Mouse (Mus musculus) liver, adult 2 months (tissue): Measurements from ENCODE around the gene Cdc16. TPM values are rescaled to one million over a fixed set of nuclear protein-coding genes. Genes with fewer than 3 reads are reported as not detected.

Experiments
- DNase-seq: peaks from one replicate; pipeline ENCODE4 v3.0.0-alpha.2; 2011; ENCODE audit warnings: low read depth, low spot score; ENCODE audit errors: extremely low read depth
- H3K27ac ChIP-seq: fragments of 200-500 bp; replicated peaks from 2 replicates; pipeline ENCODE4 v1.5.1; 2012; ENCODE audit warnings: low read depth, mild to moderate bottlenecking, control low read depth, inconsistent platforms, low read length; ENCODE audit not compliant: insufficient read depth
- H3K27me3 ChIP-seq: fragments of 200-500 bp; 2 replicates; pipeline ENCODE4 v1.6.1; 2012; ENCODE audit warnings: mild to moderate bottlenecking, moderate library complexity, low read length, inconsistent platforms; ENCODE audit not compliant: control insufficient read depth, insufficient read depth
- H3K36me3 ChIP-seq: fragments of 200-500 bp; 2 replicates; pipeline ENCODE4 v1.6.1; 2012; ENCODE audit warnings: low read length, inconsistent platforms; ENCODE audit not compliant: control insufficient read depth, insufficient read depth
- H3K4me1 ChIP-seq: fragments of 200-500 bp; 2 replicates; pipeline ENCODE4 v1.6.1; 2011; ENCODE audit warnings: low read length; ENCODE audit not compliant: control insufficient read depth, insufficient read depth
- H3K4me3 ChIP-seq: fragments of 200-500 bp; 2 replicates; pipeline ENCODE4 v1.5.1; 2011; ENCODE audit warnings: low read depth, mild to moderate bottlenecking, control low read depth, low read length, moderate library complexity; ENCODE audit not compliant: insufficient read depth
- H3K79me2 ChIP-seq: fragments of 200-500 bp; 2 replicates; pipeline ENCODE4 v1.6.1; 2012; ENCODE audit warnings: inconsistent platforms, mild to moderate bottlenecking, low read length, moderate library complexity; ENCODE audit not compliant: control insufficient read depth, insufficient read depth
- H3K9ac ChIP-seq: fragments of 200-500 bp; 2 replicates; pipeline ENCODE4 v1.6.1; 2012; ENCODE audit warnings: low read depth, mild to moderate bottlenecking, control low read depth, inconsistent platforms, low read length
- CTCF ChIP-seq: fragments of 200-500 bp; IDR thresholded peaks from 2 replicates; pipeline ENCODE4 v1.5.1; 2011; ENCODE audit warnings: low read depth, low read length, control low read depth
- POLR2A ChIP-seq: fragments of 200-500 bp; IDR thresholded peaks from 2 replicates; pipeline ENCODE4 v1.6.1; 2011; ENCODE audit warnings: low read length, control low read depth; ENCODE audit not compliant: insufficient read depth; ENCODE audit errors: extremely low read depth
- WGBS: fragments of 180-500 bp; shearing (Covaris S2); methylation state at CpG from one replicate; pipeline ENCODE4 v1.1.7; 2018; 5-methylcytosine and 5-hydroxymethylcytosine counted together
- polyA plus RNA-seq: library from polyadenylated mRNA; depleted of rRNA; stranded (reverse); fragments of >200 nt; gene quantifications from 2 replicates; pipeline ENCODE4 v1.2.3, GENCODE M21; 2012; rRNA removed
- total RNA-seq: library from RNA; depleted of rRNA; stranded (reverse); fragments of >200 nt; gene quantifications from 2 replicates; pipeline ENCODE4 v1.2.3, GENCODE M21; 2014; rRNA removed

Cdc16 gene
- total and polyA plus RNA-seq, 2 experiments, result 13.5 to 27.8 TPM

- no peak overlapping the region for H3K27ac ChIP-seq
- 0 out of 2 replicates have a peak, but pooled peaks cover 2% of the 10 kb centered on the region for H3K79me2 ChIP-seq
- H3K4me1 ChIP-seq, result peaks cover 2% of the 10 kb centered on the region; the same call in 1 of the 2 replicates
- WGBS, result 98% methylated on average over 8 of the region's 8 CpGs
- H3K36me3 ChIP-seq, result peaks cover 11% of the 10 kb centered on the region; the same call in 1 of the 2 replicates
- no peak for DNase-seq
- TF ChIP-seq POLR2A (no peak), CTCF (no peak)
- no peaks in the 10 kb centered on the region for H3K27me3 ChIP-seq
- no peak overlapping the region for H3K4me3 ChIP-seq
- H3K9ac ChIP-seq, result no peak overlapping the region
Observed at GRCm38 (mm10) chr8:13789606-13790005, 32.1 kb downstream of the Cdc16 start.

GRCm38 (mm10) chr8:13793097-13793745 is 35.7 kb downstream of the Cdc16 start:
- Histone ChIP-seq H3K27ac (no peak overlapping the region), H3K9ac (no peak overlapping the region), H3K36me3 (peaks cover 27% of the 10 kb centered on the region), H3K27me3 (no peaks in the 10 kb centered on the region), H3K79me2 (no peaks in the 10 kb centered on the region), H3K4me1 (no peaks in the 10 kb centered on the region), H3K4me3 (no peak overlapping the region)
- no peak for DNase-seq
- TF ChIP-seq CTCF (no peak), POLR2A (no peak)
- 94% methylated on average over 8 of the region's 8 CpGs for WGBS

GRCm38 (mm10) chr8:13793746-13794101 is 36.2 kb downstream of the Cdc16 start:
- Histone ChIP-seq H3K4me3 (no peak overlapping the region), H3K79me2 (no peaks in the 10 kb centered on the region), H3K4me1 (no peaks in the 10 kb centered on the region), H3K36me3 (peaks cover 29% of the 10 kb centered on the region), H3K27ac (no peak overlapping the region), H3K27me3 (no peaks in the 10 kb centered on the region), H3K9ac (no peak overlapping the region)
- DNase-seq, result no peak
- 90% methylated on average over 11 of the region's 11 CpGs for WGBS
- TF ChIP-seq CTCF, result no peak
- no peak for TF ChIP-seq POLR2A

GRCm38 (mm10) chr8:13797676-13798075 is 40.2 kb downstream of the Cdc16 start:
- no peaks in the 10 kb centered on the region for H3K4me1 ChIP-seq
- H3K36me3 ChIP-seq, result peaks cover 21% of the 10 kb centered on the region
- H3K79me2 ChIP-seq, result no peaks in the 10 kb centered on the region
- DNase-seq, result no peak
- H3K27me3 ChIP-seq, result 0 out of 2 replicates have a peak, but pooled peaks cover 2% of the 10 kb centered on the region
- H3K4me3 ChIP-seq, result no peak overlapping the region
- TF ChIP-seq CTCF, result no peak
- no peak overlapping the region for H3K27ac ChIP-seq
- 97% methylated on average over 5 of the region's 5 CpGs for WGBS
- H3K9ac ChIP-seq, result no peak overlapping the region

- H3K27me3 ChIP-seq, result 0 out of 2 replicates have a peak, but pooled peaks cover 2% of the 10 kb centered on the region
- no peak overlapping the region for H3K9ac ChIP-seq
- H3K4me3 ChIP-seq, result no peak overlapping the region
- WGBS, result 91% methylated on average over 5 of the region's 5 CpGs
- TF ChIP-seq POLR2A (no peak), CTCF (no peak)
- H3K79me2 ChIP-seq, result no peaks in the 10 kb centered on the region
- no peak for DNase-seq
- H3K27ac ChIP-seq, result no peak overlapping the region
- peaks cover 18% of the 10 kb centered on the region for H3K36me3 ChIP-seq
- H3K4me1 ChIP-seq, result no peaks in the 10 kb centered on the region
Observed at GRCm38 (mm10) chr8:13799566-13799965, 42.1 kb downstream of the Cdc16 start.

GRCm38 (mm10) chr8:13828598-13829172 is 71.2 kb downstream of the Cdc16 start:
- Histone ChIP-seq H3K4me3 (no peak overlapping the region), H3K27ac (no peak overlapping the region), H3K79me2 (no peaks in the 10 kb centered on the region), H3K36me3 (no peaks in the 10 kb centered on the region), H3K4me1 (no peaks in the 10 kb centered on the region), H3K9ac (no peak overlapping the region), H3K27me3 (no peaks in the 10 kb centered on the region; the same call in 1 of the 2 replicates)
- WGBS, result 78% methylated on average over 7 of the region's 7 CpGs
- DNase-seq, result no peak
- TF ChIP-seq CTCF (no peak), POLR2A (no peak)

Other genes starting within 250 kb of the Cdc16 start
- not detected in 2 replicates for gene 1700029H14Rik, start 195.2 kb upstream of the Cdc16 start, total RNA-seq
- not detected in 2 replicates for gene 1700029H14Rik, start 195.2 kb upstream of the Cdc16 start, polyA plus RNA-seq
- 10.3 TPM in 2 replicates for gene Rasa3, start 80.1 kb upstream of the Cdc16 start, total RNA-seq
- 6.1 and 6.6 TPM in 2 replicates for gene Rasa3, start 80.1 kb upstream of the Cdc16 start, polyA plus RNA-seq
- not detected in 2 replicates for gene Cfap97d2, start 51.8 kb upstream of the Cdc16 start, total RNA-seq
- not detected in 2 replicates for gene Cfap97d2, start 51.8 kb upstream of the Cdc16 start, polyA plus RNA-seq
- gene Upf3a, start 27.9 kb downstream of the Cdc16 start, total RNA-seq, result 5.3 and 5.6 TPM in 2 replicates
- 3.1 and 3.2 TPM in 2 replicates for gene Upf3a, start 27.9 kb downstream of the Cdc16 start, polyA plus RNA-seq
- gene AF366264, start 80.7 kb downstream of the Cdc16 start, total RNA-seq, result not detected in 2 replicates
- not detected in 2 replicates for gene AF366264, start 80.7 kb downstream of the Cdc16 start, polyA plus RNA-seq
- gene Champ1, start 112.0 kb downstream of the Cdc16 start, total RNA-seq, result 2.3 and 3.0 TPM in 2 replicates
- 2.7 and 3.6 TPM in 2 replicates for gene Champ1, start 112.0 kb downstream of the Cdc16 start, polyA plus RNA-seq
- gene Coprs, start 132.6 kb downstream of the Cdc16 start, total RNA-seq, result 5.4 and 6.5 TPM in 2 replicates
- gene Coprs, start 132.6 kb downstream of the Cdc16 start, polyA plus RNA-seq, result 5.2 and 5.8 TPM in 2 replicates